In genomic region chr3:137228416-137228815, GRCm38 (mm10) we compare ENCODE assay signal across 22 mouse cellular contexts.
"Had no signal": no experiment of that assay in that cellular context is flagged by ENCODE, and none has a peak within 500 bp of the region (broad histone marks: within the 10 kb centered on the region; RNA-seq: fewer than 3 reads in every experiment).

No protein-coding gene starts in this region.

- H3K9me3 ChIP-seq: limb, embryonic 15.5 days; midbrain, embryonic 12.5 days; neural tube, embryonic 13.5 days had no signal

- DNase-seq: kidney, adult 18-20 months; kidney, adult 9 months; kidney, postnatal 14 days; kidney, postnatal 4 days; left cerebral cortex, postnatal 4 days; liver, postnatal 0 days; lung, embryonic 14.5 days; lung, postnatal 10 days; lung, postnatal 36 days; retina, postnatal 1 day; right cerebral cortex, postnatal 25 days; thymus, adult 2 months; thymus, postnatal 25 days had no signal

- H3K27ac ChIP-seq: limb, embryonic 15.5 days; liver, embryonic 14.5 days; midbrain, embryonic 12.5 days; neural tube, embryonic 13.5 days; stomach, postnatal 0 days had no signal

- H3K4me2 ChIP-seq: limb, embryonic 15.5 days; liver, embryonic 11.5 days; lung, embryonic 14.5 days; midbrain, embryonic 12.5 days; neural tube, embryonic 13.5 days had no signal

- H3K27me3 ChIP-seq: limb, embryonic 15.5 days; midbrain, embryonic 12.5 days; neural tube, embryonic 13.5 days had no signal

- ATAC-seq: intestine, embryonic 16.5 days; liver, postnatal 0 days; midbrain, embryonic 16.5 days had no signal

- H3K9ac ChIP-seq: limb, embryonic 15.5 days; liver, embryonic 14.5 days; liver, postnatal 0 days; lung, embryonic 14.5 days; midbrain, embryonic 12.5 days; neural tube, embryonic 13.5 days had no signal

- H3K4me1 ChIP-seq: limb, embryonic 15.5 days; midbrain, embryonic 12.5 days; neural tube, embryonic 13.5 days had no signal

- H3K36me3 ChIP-seq: limb, embryonic 15.5 days; midbrain, embryonic 12.5 days; neural tube, embryonic 13.5 days had no signal

- H3K4me3 ChIP-seq: limb, embryonic 15.5 days; midbrain, embryonic 12.5 days; myocyte; neural tube, embryonic 13.5 days had no signal
